Mouse (Mus musculus): ENCODE data around the gene Elovl6. TPM values are rescaled to one million over a fixed set of nuclear protein-coding genes. Genes with fewer than 3 reads are reported as not detected.

The Elovl6 gene
- total and polyA plus RNA-seq, 3 experiments, result 15.0 to 17.2 TPM; not detected in 1

GRCm38 (mm10) chr3:129581024-129581423 is 48.9 kb downstream of the Elovl6 start:
- H3K27ac ChIP-seq (ENCODE audit: control insufficient read depth, low read depth, low read length), result no peak overlapping the region
- peaks cover 0 to 4% of the 10 kb centered on the region in 2 experiments; a peak in 1 of 4 replicates for H3K36me3 ChIP-seq (ENCODE audit: control insufficient read depth in 1 of 2, insufficient read depth in 2 of 2, low read length in 2 of 2)
- no peak for DNase-seq (ENCODE audit: low read depth, low spot score)
- H3K4me1 ChIP-seq (ENCODE audit: control insufficient read depth in 1 of 2, insufficient read depth in 2 of 2, low read length in 2 of 2), result peaks cover 2 to 5% of the 10 kb centered on the region in 2 experiments; a peak in 2 of 4 replicates
- H3K9ac ChIP-seq (ENCODE audit: control insufficient read depth, low read depth, low read length, poor library complexity, severe bottlenecking), result no peak overlapping the region
- no peak for TF ChIP-seq MYC (IDR thresholded peaks at IDR 0.05; ENCODE audit: low read depth, low read length)
- TF ChIP-seq EP300 (IDR thresholded peaks at IDR 0.05; ENCODE audit: low read depth in 1 of 2, low read length in 2 of 2), result no peak
- no peaks in the 10 kb centered on the region for H3K9me3 ChIP-seq (replicated peaks; ENCODE audit: insufficient read depth, low read length)
- no peak overlapping the region for H3K4me3 ChIP-seq (ENCODE audit: control insufficient read depth in 1 of 2, insufficient read depth in 1 of 2, low read depth in 2 of 2, low read length in 2 of 2)
- H3K79me2 ChIP-seq (ENCODE audit: control insufficient read depth, insufficient read depth, low read length, poor library complexity), result no peaks in the 10 kb centered on the region
- no peaks in the 10 kb centered on the region for H3K27me3 ChIP-seq (ENCODE audit: control insufficient read depth in 1 of 2, insufficient read depth in 2 of 2, low read length in 2 of 2)

- Histone ChIP-seq H3K27me3 (ENCODE audit: control insufficient read depth in 1 of 2, insufficient read depth in 2 of 2, low read length in 2 of 2) (no peaks in the 10 kb centered on the region), H3K79me2 (ENCODE audit: control insufficient read depth, insufficient read depth, low read length, poor library complexity) (no peaks in the 10 kb centered on the region), H3K36me3 (ENCODE audit: control insufficient read depth in 1 of 2, insufficient read depth in 2 of 2, low read length in 2 of 2) (peaks cover 1 to 4% of the 10 kb centered on the region in 2 experiments; a peak in 2 of 4 replicates), H3K4me3 (ENCODE audit: control insufficient read depth in 1 of 2, insufficient read depth in 1 of 2, low read depth in 2 of 2, low read length in 2 of 2) (no peak overlapping the region), H3K9ac (ENCODE audit: control insufficient read depth, low read depth, low read length, poor library complexity, severe bottlenecking) (no peak overlapping the region), H3K27ac (ENCODE audit: control insufficient read depth, low read depth, low read length) (no peak overlapping the region), H3K4me1 (ENCODE audit: control insufficient read depth in 1 of 2, insufficient read depth in 2 of 2, low read length in 2 of 2) (peaks cover 2 to 5% of the 10 kb centered on the region in 2 experiments; a peak in 2 of 4 replicates), H3K9me3 (replicated peaks; ENCODE audit: insufficient read depth, low read length) (no peaks in the 10 kb centered on the region)
- TF ChIP-seq RCOR1 (IDR thresholded peaks at IDR 0.05; ENCODE audit: low read depth, low read length) (no peak), EP300 (IDR thresholded peaks at IDR 0.05; ENCODE audit: low read depth in 1 of 2, low read length in 2 of 2) (no peak), GABPA (IDR thresholded peaks at IDR 0.05; ENCODE audit: low read depth, low read length) (no peak), ELF1 (IDR thresholded peaks at IDR 0.05; ENCODE audit: low read depth, low read length) (no peak), MEF2A (IDR thresholded peaks at IDR 0.05; ENCODE audit: extremely low read depth, insufficient replicate concordance, low read depth, low read length, poor library complexity, severe bottlenecking) (no peak), MXI1 (IDR thresholded peaks at IDR 0.05; ENCODE audit: low read depth, low read length) (no peak)
- no peak for DNase-seq (ENCODE audit: low read depth, low spot score)
These were observed 50.3 kb downstream of the Elovl6 start for GRCm38 (mm10) chr3:129582449-129582848.

- no peaks in the 10 kb centered on the region for H3K9me3 ChIP-seq (replicated peaks; ENCODE audit: insufficient read depth, low read length)
- no peak overlapping the region for H3K27ac ChIP-seq (ENCODE audit: control insufficient read depth, low read depth, low read length)
- no peaks in the 10 kb centered on the region for H3K27me3 ChIP-seq (ENCODE audit: control insufficient read depth in 1 of 2, insufficient read depth in 2 of 2, low read length in 2 of 2)
- no peak for TF ChIP-seq ELF1 (IDR thresholded peaks at IDR 0.05; ENCODE audit: low read depth, low read length)
- no peak for TF ChIP-seq MYB (IDR thresholded peaks at IDR 0.05; ENCODE audit: low read depth, low read length)
- TF ChIP-seq ZC3H11A (IDR thresholded peaks at IDR 0.05; ENCODE audit: low read depth, low read length), result no peak
- TF ChIP-seq MYC (IDR thresholded peaks at IDR 0.05; ENCODE audit: low read depth, low read length), result no peak
- no peak for TF ChIP-seq TAL1 (IDR thresholded peaks at IDR 0.05; ENCODE audit: low read length)
- TF ChIP-seq TCF12 (IDR thresholded peaks at IDR 0.05; ENCODE audit: low read depth, low read length), result no peak
- DNase-seq (ENCODE audit: low read depth, low spot score), result no peak
- no peak overlapping the region for H3K4me3 ChIP-seq (ENCODE audit: control insufficient read depth in 1 of 2, insufficient read depth in 1 of 2, low read depth in 2 of 2, low read length in 2 of 2)
- no peaks in the 10 kb centered on the region for H3K79me2 ChIP-seq (ENCODE audit: control insufficient read depth, insufficient read depth, low read length, poor library complexity)
- H3K36me3 ChIP-seq (ENCODE audit: control insufficient read depth in 1 of 2, insufficient read depth in 2 of 2, low read length in 2 of 2), result peaks cover 1 to 3% of the 10 kb centered on the region in 2 experiments; a peak in 2 of 4 replicates
- no peak overlapping the region for H3K9ac ChIP-seq (ENCODE audit: control insufficient read depth, low read depth, low read length, poor library complexity, severe bottlenecking)
- H3K4me1 ChIP-seq (ENCODE audit: control insufficient read depth in 1 of 2, insufficient read depth in 2 of 2, low read length in 2 of 2), result peaks cover 2 to 3% of the 10 kb centered on the region in 2 experiments; a peak in 2 of 4 replicates
These were observed 51.1 kb downstream of the Elovl6 start for GRCm38 (mm10) chr3:129583290-129583689.

All from MEL (cell line).